Mouse (Mus musculus): ENCODE data around the gene Syvn1.

GRCm38 (mm10) chr19:6073889-6074288, 27.5 kb downstream of the Syvn1 start:
- TF ChIP-seq CTCF (IDR thresholded peaks at IDR 0.05) (no peak), POLR2A (IDR thresholded peaks at IDR 0.05; ENCODE audit: insufficient read depth, low read depth, low read length) (no peak)

Measured in heart, adult 2 months (tissue).